Mouse (Mus musculus) small intestine, adult 2 months (tissue): ENCODE results near the gene Stub1. TPM values are rescaled to one million over a fixed set of nuclear protein-coding genes. Genes with fewer than 3 reads are reported as not detected.
A peak's percentile ranks its signal among the peaks of the same experiment; 100 is the strongest.

ENCODE experiments used
- H3K27ac ChIP-seq: fragments of 200-500 bp; 2 replicates; pipeline ENCODE4 v1.5.1; 2012; ENCODE audit warnings: low read depth, low read length, control low read depth, inconsistent platforms; ENCODE audit not compliant: insufficient read depth
- H3K27me3 ChIP-seq: fragments of 200-500 bp; 2 replicates; pipeline ENCODE4 v1.6.1; 2012; ENCODE audit warnings: mild to moderate bottlenecking, moderate library complexity, low read length, inconsistent platforms; ENCODE audit not compliant: control insufficient read depth, insufficient read depth
- H3K36me3 ChIP-seq: fragments of 200-500 bp; 2 replicates; pipeline ENCODE4 v1.6.1; 2012; ENCODE audit warnings: mild to moderate bottlenecking, low read length, control low read depth, inconsistent platforms; ENCODE audit not compliant: control insufficient read depth, insufficient read depth
- H3K4me1 ChIP-seq: fragments of 200-500 bp; 2 replicates; pipeline ENCODE4 v1.6.1; 2012; ENCODE audit warnings: low read length, inconsistent platforms, mixed read lengths; ENCODE audit not compliant: control insufficient read depth, insufficient read depth, insufficient read length
- H3K4me3 ChIP-seq: fragments of 200-500 bp; 2 replicates; pipeline ENCODE4 v1.5.1; 2012; ENCODE audit warnings: low read depth, mild to moderate bottlenecking, control low read depth, inconsistent platforms, low read length, moderate library complexity
- CTCF ChIP-seq: fragments of 200-500 bp; IDR thresholded peaks from 2 replicates; pipeline ENCODE4 v1.5.1; 2012; ENCODE audit warnings: low read depth, mild to moderate bottlenecking, control low read depth, inconsistent platforms, low read length, moderate library complexity, mixed read lengths; ENCODE audit not compliant: insufficient replicate concordance, insufficient read length; ENCODE audit errors: extremely low read depth
- POLR2A ChIP-seq: fragments of 200-500 bp; IDR thresholded peaks from 2 replicates; pipeline ENCODE4 v1.6.1; 2012; ENCODE audit warnings: low read depth, mild to moderate bottlenecking, control low read depth, inconsistent platforms, low read length, moderate library complexity
- WGBS: fragments of 180-500 bp; shearing (Covaris S2); methylation state at CpG from one replicate; pipeline ENCODE4 v1.1.7; 2018; 5-methylcytosine and 5-hydroxymethylcytosine counted together
- polyA plus RNA-seq: library from polyadenylated mRNA; depleted of rRNA; stranded (reverse); fragments of >200 nt; gene quantifications from 2 replicates; pipeline ENCODE4 v1.2.3, GENCODE M21; 2012; rRNA removed

Gene Stub1
- polyA plus RNA-seq, 1 experiment = 141 TPM

DNA sequence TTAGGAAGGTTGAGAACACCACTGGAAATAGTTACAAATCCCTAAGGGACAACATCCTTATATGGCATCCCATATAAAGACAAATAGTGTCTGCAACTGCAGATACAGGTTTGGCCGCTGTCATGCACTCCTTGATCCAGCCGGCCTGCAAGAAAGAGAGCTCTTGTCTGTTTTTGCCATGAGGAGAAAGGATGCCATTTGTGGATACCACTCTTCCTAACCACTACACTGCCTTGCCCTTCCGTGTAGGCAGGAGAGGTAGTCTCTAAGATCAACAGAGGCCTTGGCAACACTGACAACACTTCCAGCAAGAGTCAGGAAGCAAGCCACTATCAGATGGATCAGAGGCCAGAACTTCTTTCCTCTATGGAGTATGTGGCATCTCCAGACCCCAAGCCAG, 46.9 kb downstream of the Stub1 start, which contains the start of gene Ccdc78:
Ccdc78 (plus strand) TSS at position 301 of the 400 bp plus-strand sequence.
- no peak for TF ChIP-seq POLR2A
- TF ChIP-seq CTCF = no peak
- peaks cover 12% of the 10 kb centered on the region for H3K36me3 ChIP-seq
- no peak within 1 kb of the TSS for H3K27ac ChIP-seq
- peaks cover 5% of the 10 kb centered on the region for H3K4me1 ChIP-seq
- no peaks in the 10 kb centered on the region for H3K27me3 ChIP-seq
- 76% methylated on average over 3 of the region's 3 CpGs for WGBS
- H3K4me3 ChIP-seq = peak within 1 kb of the TSS; percentile 67

- under 1% methylated on average over 23 of the region's 23 CpGs for WGBS
- no peak for TF ChIP-seq CTCF
- TF ChIP-seq POLR2A = no peak
- Histone ChIP-seq H3K36me3 (peaks cover 22% of the 10 kb centered on the region), H3K4me3 (peak within 1 kb of the TSS; percentile 67), H3K4me1 (peaks cover 3% of the 10 kb centered on the region; the same call in 1 of the 2 replicates), H3K27ac (no peak within 1 kb of the TSS), H3K27me3 (no peaks in the 10 kb centered on the region)
Observed at GRCm38 (mm10) chr17:25785281-25785745, 47.9 kb downstream of the Stub1 start, which contains the start of gene Haghl. TSS of gene Haghl (minus strand) at chr17:25785673.

GRCm38 (mm10) chr17:25783861-25784574, 49.2 kb downstream of the Stub1 start:
- H3K27me3 ChIP-seq = no peaks in the 10 kb centered on the region
- H3K4me3 ChIP-seq = no peak overlapping the region
- H3K36me3 ChIP-seq = peaks cover 31% of the 10 kb centered on the region
- H3K4me1 ChIP-seq = peaks cover 3% of the 10 kb centered on the region; the same call in 1 of the 2 replicates
- 82% methylated on average over 15 of the region's 15 CpGs for WGBS
- TF ChIP-seq POLR2A (no peak), CTCF (no peak)
- no peak overlapping the region for H3K27ac ChIP-seq

- no peak overlapping the region for H3K27ac ChIP-seq
- 56% methylated on average over 7 of the region's 7 CpGs for WGBS
- peaks cover 34% of the 10 kb centered on the region for H3K36me3 ChIP-seq
- H3K27me3 ChIP-seq = no peaks in the 10 kb centered on the region
- peaks cover 3% of the 10 kb centered on the region; the same call in 1 of the 2 replicates for H3K4me1 ChIP-seq
- TF ChIP-seq CTCF (no peak), POLR2A (no peak)
- no peak overlapping the region for H3K4me3 ChIP-seq
Observed at GRCm38 (mm10) chr17:25783086-25783485, 50.1 kb downstream of the Stub1 start.

- peaks cover 3% of the 10 kb centered on the region; the same call in 1 of the 2 replicates for H3K4me1 ChIP-seq
- no peaks in the 10 kb centered on the region for H3K27me3 ChIP-seq
- TF ChIP-seq CTCF (no peak), POLR2A (no peak)
- no peak overlapping the region for H3K4me3 ChIP-seq
- H3K27ac ChIP-seq = no peak overlapping the region
- 73% methylated on average over 6 of the region's 6 CpGs for WGBS
- H3K36me3 ChIP-seq = peaks cover 46% of the 10 kb centered on the region
Observed at GRCm38 (mm10) chr17:25781339-25781738, 51.9 kb downstream of the Stub1 start.

Other genes starting within 250 kb of the Stub1 start
- 0.20 and 0.30 TPM in 2 replicates for gene Gng13, start 116.2 kb downstream of the Stub1 start, polyA plus RNA-seq
- 7.3 and 15.2 TPM in 2 replicates for gene Chtf18, start 106.0 kb downstream of the Stub1 start, polyA plus RNA-seq
- gene Rpusd1, start 105.7 kb downstream of the Stub1 start, polyA plus RNA-seq = 12.4 and 23.0 TPM in 2 replicates
- 0.16 and 0.20 TPM in 2 replicates for gene Mslnl, start 97.4 kb downstream of the Stub1 start, polyA plus RNA-seq
- gene Msln, start 79.0 kb downstream of the Stub1 start, polyA plus RNA-seq = 1.0 and 3.8 TPM in 2 replicates
- gene Narfl, start 59.6 kb downstream of the Stub1 start, polyA plus RNA-seq = 14.9 and 19.3 TPM in 2 replicates
- gene Haghl, start 47.7 kb downstream of the Stub1 start, polyA plus RNA-seq = 12.7 and 25.0 TPM in 2 replicates
- 0.06 TPM in 1 of 2 replicates, not detected in the other for gene Ccdc78, start 46.8 kb downstream of the Stub1 start, polyA plus RNA-seq
- 70.7 and 135 TPM in 2 replicates for gene Fam173a, start 40.5 kb downstream of the Stub1 start, polyA plus RNA-seq
- gene AC134908.4, start 37.7 kb downstream of the Stub1 start, polyA plus RNA-seq = 0.48 TPM in 1 of 2 replicates, not detected in the other
- gene Metrn, start 36.3 kb downstream of the Stub1 start, polyA plus RNA-seq = 28.2 and 31.9 TPM in 2 replicates
- 3.1 and 3.7 TPM in 2 replicates for gene Fbxl16, start 24.3 kb downstream of the Stub1 start, polyA plus RNA-seq
- gene Wdr24, start 9.8 kb downstream of the Stub1 start, polyA plus RNA-seq = 18.2 and 40.0 TPM in 2 replicates
- 30.2 and 47.3 TPM in 2 replicates for gene Jmjd8, start 4.5 kb downstream of the Stub1 start, polyA plus RNA-seq
- gene Rhbdl1, start 3.9 kb upstream of the Stub1 start, polyA plus RNA-seq = 6.9 and 10.6 TPM in 2 replicates
- gene Gm20683, start 8.4 kb upstream of the Stub1 start, polyA plus RNA-seq = 28.3 and 55.5 TPM in 2 replicates
- gene Rhot2, start 11.4 kb upstream of the Stub1 start, polyA plus RNA-seq = 54.9 and 87.5 TPM in 2 replicates
- gene Wdr90, start 28.1 kb upstream of the Stub1 start, polyA plus RNA-seq = 8.3 and 13.3 TPM in 2 replicates
- gene Mcrip2, start 35.4 kb upstream of the Stub1 start, polyA plus RNA-seq = 84.8 and 111 TPM in 2 replicates
- 149 and 196 TPM in 2 replicates for gene Mettl26, start 41.7 kb upstream of the Stub1 start, polyA plus RNA-seq
- gene Wfikkn1, start 47.5 kb upstream of the Stub1 start, polyA plus RNA-seq = 0.72 and 2.6 TPM in 2 replicates
- 20.7 and 43.4 TPM in 2 replicates for gene Rab40c, start 86.3 kb upstream of the Stub1 start, polyA plus RNA-seq
- 59.8 and 74.1 TPM in 2 replicates for gene Pigq, start 111.5 kb upstream of the Stub1 start, polyA plus RNA-seq
- gene Nhlrc4, start 111.6 kb upstream of the Stub1 start, polyA plus RNA-seq = 0.51 TPM in 1 of 2 replicates, not detected in the other
- 0.04 TPM in 1 of 2 replicates, not detected in the other for gene A930017K11Rik, start 119.2 kb upstream of the Stub1 start, polyA plus RNA-seq
- 46.8 and 75.2 TPM in 2 replicates for gene Capn15, start 152.4 kb upstream of the Stub1 start, polyA plus RNA-seq
- 37.3 and 116 TPM in 2 replicates for gene Rab11fip3, start 236.2 kb upstream of the Stub1 start, polyA plus RNA-seq